Mouse (Mus musculus) hindbrain, embryonic 14.5 days (tissue): Measurements from ENCODE around the gene Arid2. TPM values are rescaled to one million over a fixed set of nuclear protein-coding genes. Genes with fewer than 3 reads are reported as not detected.

Source experiments
- ATAC-seq: fragments of 200-750 bp; cut with Nextera tagmentation; 2 replicates; pipeline ENCODE4 v1.8.0; 2017; ENCODE audit warnings: moderate number of reproducible peaks, mild to moderate bottlenecking, moderate TSS enrichment, moderate library complexity; ENCODE audit not compliant: low FRiP score
- DNase-seq: peaks from one replicate; pipeline ENCODE4 v3.0.0-alpha.2; 2015; ENCODE audit warnings: low spot score
- H3K27ac ChIP-seq: fragments of 300-500 bp; sonication (generic); 2 replicates; pipeline ENCODE4 v1.5.1; 2014; ENCODE audit warnings: mild to moderate bottlenecking, moderate library complexity
- H3K27me3 ChIP-seq: fragments of 300-500 bp; sonication (generic); 2 replicates; pipeline ENCODE4 v1.6.1; 2014; ENCODE audit warnings: mild to moderate bottlenecking, low read length, mixed read lengths; ENCODE audit not compliant: control insufficient read depth, insufficient read depth
- H3K36me3 ChIP-seq: fragments of 300-500 bp; sonication (generic); replicated peaks from 2 replicates; pipeline ENCODE4 v1.6.1; 2014; ENCODE audit not compliant: control insufficient read depth, insufficient read depth
- H3K4me1 ChIP-seq: fragments of 300-500 bp; sonication (generic); replicated peaks from 2 replicates; pipeline ENCODE4 v1.6.1; 2014; ENCODE audit warnings: antibody characterized with exemption, low read length, mixed read lengths; ENCODE audit not compliant: control insufficient read depth, insufficient read depth
- H3K4me2 ChIP-seq: fragments of 300-500 bp; sonication (generic); replicated peaks from 2 replicates; pipeline ENCODE4 v1.6.1; 2014; ENCODE audit warnings: mild to moderate bottlenecking, moderate library complexity
- H3K4me3 ChIP-seq: fragments of 300-500 bp; sonication (generic); replicated peaks from 2 replicates; pipeline ENCODE4 v1.5.1; 2014; ENCODE audit warnings: mild to moderate bottlenecking, low read length
- H3K9ac ChIP-seq: fragments of 300-500 bp; sonication (generic); 2 replicates; pipeline ENCODE4 v1.6.1; 2014
- H3K9me3 ChIP-seq: fragments of 300-500 bp; sonication (generic); 2 replicates; pipeline ENCODE4 v1.6.1; 2016; ENCODE audit warnings: low read length; ENCODE audit not compliant: control insufficient read depth
- WGBS: fragments of 180-500 bp; shearing (Covaris S2); extraction: QIAGEN DNeasy Blood & Tissue Kit; methylation state at CpG from one replicate; pipeline ENCODE4 v1.1.7; 2014; 5-methylcytosine and 5-hydroxymethylcytosine counted together
- polyA plus RNA-seq: library from polyadenylated mRNA; unstranded; fragments of >200 nt; fragmentation: Nextera tagmentation; extraction: Ambion mirVana; gene quantifications from 2 replicates; pipeline ENCODE4 v1.2.1, GENCODE M21; 2014

The Arid2 gene
- polyA plus RNA-seq, 1 experiment from 2014 or later, result 23.7 TPM

GRCm38 (mm10) chr15:96283920-96284431 is 3.3 kb upstream of the Arid2 start:
- DNase-seq (peak; percentile 72), ATAC-seq (no peak)
- H3K36me3 ChIP-seq, result peaks cover 16% of the 10 kb centered on the region
- 1% methylated on average over 11 of the region's 11 CpGs for WGBS
- peak overlapping the region; percentile 100 for H3K27ac ChIP-seq
- H3K4me1 ChIP-seq, result peaks cover 31% of the 10 kb centered on the region
- peak overlapping the region; percentile 96 for H3K4me3 ChIP-seq
- H3K27me3 ChIP-seq, result no peaks in the 10 kb centered on the region
- peak overlapping the region; percentile 94 for H3K4me2 ChIP-seq
- peak overlapping the region; percentile 100 for H3K9ac ChIP-seq
- 0 out of 2 replicates have a peak, but pooled peaks cover 4% of the 10 kb centered on the region for H3K9me3 ChIP-seq

GRCm38 (mm10) chr15:96284711-96285322 is 2.5 kb upstream of the Arid2 start:
- Histone ChIP-seq H3K4me1 (peaks cover 36% of the 10 kb centered on the region), H3K9ac (peak overlapping the region; percentile 100), H3K4me2 (peak overlapping the region; percentile 94), H3K4me3 (peak overlapping the region; percentile 96), H3K27ac (peak overlapping the region; percentile 100), H3K36me3 (peaks cover 10% of the 10 kb centered on the region), H3K27me3 (no peaks in the 10 kb centered on the region), H3K9me3 (0 out of 2 replicates have a peak, but pooled peaks cover 4% of the 10 kb centered on the region)
- DNase-seq (peak; percentile 55), ATAC-seq (peak; percentile 52)
- under 1% methylated on average over 67 of the region's 67 CpGs for WGBS

GRCm38 (mm10) chr15:96285323-96286014 is 1.8 kb upstream of the Arid2 start:
- peaks cover 40% of the 10 kb centered on the region for H3K4me1 ChIP-seq
- H3K36me3 ChIP-seq, result peaks cover 4% of the 10 kb centered on the region; the same call in 1 of the 2 replicates
- WGBS, result under 1% methylated on average over 62 of the region's 64 CpGs
- H3K9ac ChIP-seq, result peak overlapping the region; percentile 100
- H3K27ac ChIP-seq, result peak overlapping the region; percentile 100
- H3K9me3 ChIP-seq, result no peaks in the 10 kb centered on the region
- H3K27me3 ChIP-seq, result no peaks in the 10 kb centered on the region
- H3K4me2 ChIP-seq, result peak overlapping the region; percentile 94
- H3K4me3 ChIP-seq, result peak overlapping the region; percentile 96
- DNase-seq (peak; percentile 88), ATAC-seq (peak; percentile 87)

GRCm38 (mm10) chr15:96286015-96286934 is 1.0 kb upstream of the Arid2 start:
- H3K4me2 ChIP-seq, result peak overlapping the region; percentile 94
- H3K4me1 ChIP-seq, result peaks cover 38% of the 10 kb centered on the region
- ATAC-seq (peak; percentile 82), DNase-seq (peak; percentile 93)
- no peaks in the 10 kb centered on the region for H3K9me3 ChIP-seq
- peak overlapping the region; percentile 100 for H3K9ac ChIP-seq
- WGBS, result under 1% methylated on average over 62 of the region's 72 CpGs
- no peaks in the 10 kb centered on the region for H3K36me3 ChIP-seq
- H3K27me3 ChIP-seq, result no peaks in the 10 kb centered on the region
- peak overlapping the region; percentile 100 for H3K27ac ChIP-seq
- peak overlapping the region; percentile 96 for H3K4me3 ChIP-seq

GRCm38 (mm10) chr15:96286935-96287292 is 404 bp upstream of the Arid2 start:
- peak overlapping the region; percentile 96 for H3K4me3 ChIP-seq
- H3K9ac ChIP-seq, result peak overlapping the region; percentile 100
- no peak for DNase-seq
- peaks cover 32% of the 10 kb centered on the region for H3K4me1 ChIP-seq
- 0 out of 2 replicates have a peak, but pooled peaks cover 5% of the 10 kb centered on the region for H3K36me3 ChIP-seq
- H3K27ac ChIP-seq, result peak overlapping the region; percentile 100
- WGBS, result 1% methylated on average over 29 of the region's 63 CpGs
- H3K27me3 ChIP-seq, result no peaks in the 10 kb centered on the region
- no peaks in the 10 kb centered on the region for H3K9me3 ChIP-seq
- peak overlapping the region; percentile 94 for H3K4me2 ChIP-seq
- ATAC-seq, result peak; percentile 47

- Histone ChIP-seq H3K9me3 (no peaks in the 10 kb centered on the region), H3K4me1 (peaks cover 19% of the 10 kb centered on the region), H3K4me2 (peak overlapping the region; percentile 94), H3K27me3 (no peaks in the 10 kb centered on the region), H3K27ac (peak overlapping the region; percentile 100), H3K9ac (peak overlapping the region; percentile 100), H3K36me3 (0 out of 2 replicates have a peak, but pooled peaks cover 7% of the 10 kb centered on the region), H3K4me3 (peak overlapping the region; percentile 96)
- DNase-seq (peak; percentile 50), ATAC-seq (no peak)
- under 1% methylated on average over 75 of the region's 97 CpGs for WGBS
These were observed 888 bp downstream of the Arid2 start for GRCm38 (mm10) chr15:96287976-96288835.

- Histone ChIP-seq H3K9ac (peak overlapping the region; percentile 100), H3K9me3 (no peaks in the 10 kb centered on the region), H3K4me3 (peak overlapping the region; percentile 96), H3K4me2 (peak overlapping the region; percentile 94), H3K36me3 (peaks cover 7% of the 10 kb centered on the region; the same call in 1 of the 2 replicates), H3K27me3 (no peaks in the 10 kb centered on the region), H3K4me1 (peaks cover 16% of the 10 kb centered on the region), H3K27ac (peak overlapping the region; percentile 100)
- WGBS, result 4% methylated on average over 9 of the region's 9 CpGs
- ATAC-seq (no peak), DNase-seq (no peak)
These were observed 1.6 kb downstream of the Arid2 start for GRCm38 (mm10) chr15:96288836-96289390.

GRCm38 (mm10) chr15:96290001-96290400 is 2.7 kb downstream of the Arid2 start:
- no peaks in the 10 kb centered on the region for H3K9me3 ChIP-seq
- H3K36me3 ChIP-seq, result peaks cover 9% of the 10 kb centered on the region
- whole genome bisulfite sequencing, result 78% methylated on average over 1 of the region's 1 CpGs
- no peak overlapping the region for H3K9ac ChIP-seq
- peaks cover 16% of the 10 kb centered on the region for H3K4me1 ChIP-seq
- H3K27ac ChIP-seq, result no peak overlapping the region
- ATAC-seq (no peak), DNase-seq (no peak)
- peak overlapping the region; percentile 16; the same call in 1 of the 2 replicates for H3K4me3 ChIP-seq
- peak overlapping the region; percentile 46 for H3K4me2 ChIP-seq
- H3K27me3 ChIP-seq, result no peaks in the 10 kb centered on the region
